Mouse (Mus musculus): ENCODE data around the gene 2610044O15Rik8.
"Not testable (repeated sequence)": the region's sequence is repeated elsewhere in the genome, so short reads cannot be mapped to it uniquely, and the experiment has no call there.

2610044O15Rik8 gene

DNA sequence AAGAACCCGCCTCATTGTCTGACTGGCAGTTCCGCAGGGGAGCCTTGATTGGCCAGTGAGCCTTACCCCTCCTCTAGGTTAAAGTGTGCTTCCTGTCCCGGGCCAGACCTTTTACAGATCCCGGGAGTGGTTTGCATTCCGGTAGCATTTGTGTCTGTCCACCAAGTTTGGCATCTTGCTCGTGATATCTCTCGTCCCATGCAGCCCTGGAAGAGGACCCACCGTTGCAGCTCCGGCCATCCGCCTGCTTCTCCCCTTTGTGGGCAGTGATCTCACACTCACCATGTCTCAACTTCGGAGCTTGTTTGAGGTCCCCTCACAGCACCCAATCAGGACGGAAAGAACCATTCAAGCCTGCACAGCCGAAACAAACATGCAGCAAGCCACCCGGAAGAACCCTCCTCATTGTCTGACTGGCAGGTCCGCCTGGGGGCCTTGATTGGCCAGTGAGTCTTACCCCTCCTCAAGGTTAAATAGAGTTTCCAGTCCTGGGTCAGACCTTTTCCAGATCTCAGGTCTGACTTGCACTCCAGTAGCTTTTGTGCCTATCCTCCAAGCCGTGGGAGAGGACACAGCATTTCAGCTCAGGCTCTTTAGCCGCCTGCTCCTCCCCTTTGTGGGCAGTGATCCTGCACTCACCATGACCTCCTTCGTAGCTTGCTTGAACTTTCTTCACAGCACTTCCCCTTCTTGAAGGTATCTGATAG, at the start of gene 2610044O15Rik8:
Gene 2610044O15Rik8, minus strand, starts transcription at position 380 of the 707 bp plus-strand sequence.
- CTCF ChIA-PET, result no interaction called here
- POLR2A ChIA-PET, result interaction anchor here in 2 of 4 experiments (0.7 to 2.5 kb wide), 12 partner anchors 9 to 549 kb away, joined by 3 to 18 read pairs (median 4); partner anchors contain the start of gene Itgb1 (in 2 of the 2)

DNA sequence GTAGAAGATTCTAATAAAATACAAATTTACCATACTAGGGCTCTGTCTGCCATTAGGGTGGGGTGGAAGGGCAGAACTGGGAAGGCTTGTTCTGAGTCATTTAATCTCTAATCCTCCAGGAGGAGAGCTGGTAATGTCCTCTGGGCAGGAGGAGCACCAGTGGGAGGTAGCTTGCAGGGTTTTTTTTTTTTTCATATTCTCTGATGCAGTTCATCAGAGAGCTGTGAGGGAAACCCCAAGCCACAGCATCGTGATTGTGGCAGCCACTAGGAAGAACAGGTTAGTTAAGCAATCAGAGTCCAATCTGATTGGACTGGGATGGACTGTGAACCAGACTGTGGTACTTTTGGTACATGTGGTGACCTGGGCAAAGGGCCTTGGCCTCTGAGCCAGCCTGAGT, 31.7 kb upstream of the 2610044O15Rik8 start:
- ChIA-PET POLR2A (interaction anchor here in 1 of 4 experiments (0.7 kb wide), 1 partner anchor 32 kb away, joined by 3 read pairs; the partner anchor contains the start of gene 2610044O15Rik8), CTCF (no interaction called here)

DNA sequence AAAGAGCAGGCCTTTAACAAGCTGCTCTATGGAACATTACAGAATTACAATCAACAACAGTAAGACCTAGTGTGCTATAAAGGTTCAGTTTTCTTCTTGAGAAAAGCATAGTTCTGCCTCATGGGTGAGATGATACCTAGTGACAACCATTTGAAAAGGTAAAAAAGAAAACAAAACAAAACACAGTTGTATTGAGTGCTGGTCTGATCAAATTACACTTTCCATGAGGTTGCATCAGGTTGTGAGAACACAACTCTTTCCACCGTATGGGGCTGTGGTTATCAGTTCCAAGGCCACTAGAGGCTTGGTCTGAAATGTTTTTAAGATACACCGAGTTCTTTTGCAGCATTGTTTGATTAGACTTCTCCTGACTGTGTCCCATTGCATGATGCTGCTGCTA, 30.1 kb upstream of the 2610044O15Rik8 start:
- POLR2A ChIA-PET, result interaction anchor here in 2 of 4 experiments (1.5 to 2.4 kb wide), 2 partner anchors 30 to 31 kb away, joined by 10 to 15 read pairs; partner anchors contain the start of gene 2610044O15Rik8 (in 2 of the 2)
- CTCF ChIA-PET, result no interaction called here

DNA sequence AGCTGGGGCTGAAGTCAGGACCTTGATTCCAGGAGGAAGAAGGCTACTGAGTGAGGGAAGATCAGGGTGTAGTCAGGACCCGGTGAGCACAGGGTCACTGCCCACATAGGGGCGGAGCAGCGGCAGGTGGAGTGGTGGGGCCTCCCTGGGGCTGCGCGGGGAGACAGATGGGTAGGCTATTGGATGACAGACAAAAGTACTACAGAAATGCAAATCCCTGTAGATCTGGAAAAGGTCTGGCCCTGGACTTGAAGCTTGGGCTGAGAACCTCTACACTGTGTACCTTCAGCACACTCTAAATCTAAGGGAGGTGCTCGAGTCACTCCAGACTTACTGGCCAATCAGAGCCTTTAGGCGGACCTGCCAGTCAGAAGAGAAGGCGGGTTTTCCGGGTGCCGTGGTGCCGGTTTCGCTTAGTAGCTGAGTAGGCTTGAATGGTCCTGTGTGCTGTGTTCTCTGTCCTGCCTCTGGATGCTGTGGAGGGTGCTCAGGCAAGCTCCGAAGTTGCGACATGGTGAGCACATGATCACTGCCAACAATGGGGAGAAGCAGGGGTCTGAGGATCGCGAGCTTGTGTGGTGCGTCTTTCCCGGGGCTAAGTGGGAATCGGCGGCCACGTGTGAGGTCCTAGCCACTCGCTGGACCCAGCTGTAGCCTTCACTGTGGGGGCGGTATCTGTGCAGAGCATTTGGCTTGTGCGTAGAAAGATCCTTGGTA, 29.2 kb upstream of the 2610044O15Rik8 start:
- CTCF ChIA-PET, result not testable (repeated sequence)
- POLR2A ChIA-PET, result interaction anchor here in 2 of 4 experiments (1.5 to 2.4 kb wide), 3 partner anchors 8 to 30 kb away, joined by 4 to 15 read pairs (median 10); partner anchors contain the start of gene 2610044O15Rik8 (in 2 of the 2)

DNA sequence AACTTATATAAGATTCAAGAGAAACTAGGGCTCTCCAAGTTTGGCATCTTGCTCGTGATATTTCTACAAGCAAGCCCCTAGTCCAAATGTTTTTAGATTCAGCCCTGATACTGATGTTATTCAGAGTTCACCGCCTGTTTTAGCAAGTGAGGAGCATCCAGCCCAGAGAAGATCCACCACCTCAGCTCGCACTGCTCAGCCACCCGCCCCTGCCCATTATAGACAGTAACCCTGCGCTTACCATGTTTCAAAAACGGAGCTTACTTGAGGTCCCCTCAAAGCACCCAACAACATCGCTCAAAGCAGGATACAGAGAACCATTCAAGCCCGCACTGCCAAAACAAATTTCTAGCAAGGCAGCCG, 561 bp downstream of the 2610044O15Rik8 start:
- POLR2A ChIA-PET, result interaction anchor here in 2 of 4 experiments (0.8 to 2.5 kb wide), 11 partner anchors 11 to 549 kb away, joined by 3 to 18 read pairs (median 4); partner anchors contain the start of gene Itgb1 (in 2 of the 2)
- CTCF ChIA-PET, result no interaction called here

Data from embryonic stem cell, embryonic (primary cell).